Mouse (Mus musculus) gastrocnemius, postnatal 4 days (tissue): ENCODE results near the gene Zfp982. TPM values are rescaled to one million over a fixed set of nuclear protein-coding genes. Genes with fewer than 3 reads are reported as not detected.
"Not testable (repeated sequence)": the region's sequence is repeated elsewhere in the genome, so short reads cannot be mapped to it uniquely, and the experiment has no call there.

Experiments used
- DNase-seq, 2 experiments: peaks; one replicate each; pipeline ENCODE4 v3.0.0; 2021 to 2022; ENCODE audit warnings: low spot score in 2 of 2, mixed read lengths in 2 of 2
- total RNA-seq, 2 experiments: library from RNA; stranded (reverse); gene quantifications; 2 replicates each; pipeline ENCODE4 v1.2.3; 2021

The Zfp982 gene
- total RNA-seq, 2 experiments from 2014 or later, result 4.6 to 7.0 TPM

DNA sequence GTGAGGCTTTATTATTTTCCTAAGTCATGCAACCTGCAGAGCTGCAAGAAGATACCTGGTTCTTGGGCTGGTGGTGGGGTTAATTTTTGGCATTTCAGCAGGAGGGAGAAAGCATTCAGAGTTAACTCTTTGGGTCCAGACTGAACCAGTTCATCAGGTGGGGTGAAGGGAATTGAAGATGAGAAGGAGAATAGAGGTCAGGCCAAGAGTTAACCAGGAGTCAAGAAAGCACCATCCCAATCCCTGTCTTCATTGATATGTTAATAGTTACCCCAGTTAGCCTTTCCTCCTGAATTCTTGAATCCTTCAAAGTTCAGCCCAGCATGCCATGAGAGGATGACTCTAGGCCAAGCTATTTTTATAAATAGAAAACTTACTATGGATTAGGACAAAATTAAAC is 65.8 kb downstream of the Zfp982 start:
- not testable (repeated sequence) for DNase-seq

GRCm38 (mm10) chr4:147559096-147559495 is 66.9 kb downstream of the Zfp982 start:
- DNase-seq, result not testable (repeated sequence)

Other genes starting within 250 kb of the Zfp982 start
- not detected for gene Zfp988, start 186.7 kb upstream of the Zfp982 start, total RNA-seq
- gene Zfp978, start 131.1 kb upstream of the Zfp982 start, total RNA-seq, result not detected
- gene Gm16503, start 47.8 kb downstream of the Zfp982 start, total RNA-seq, result under 1 TPM; 0.65 to 0.66 TPM
- under 1 TPM in 1 of 2 experiments, not detected in 1; 0.13 TPM for gene Zfp985, start 60.9 kb downstream of the Zfp982 start, total RNA-seq
- 1 to 10 TPM; 1.8 to 2.6 TPM for gene Zfp979, start 150.1 kb downstream of the Zfp982 start, total RNA-seq
- gene Zfp534, start 210.1 kb downstream of the Zfp982 start, total RNA-seq, result under 1 TPM; 0.10 to 0.22 TPM